Mouse (Mus musculus) heart, adult 9 months (tissue): ENCODE measurements around the gene Itgb3.
"Not testable (repeated sequence)": the region's sequence is repeated elsewhere in the genome, so short reads cannot be mapped to it uniquely, and the experiment has no call there.

Source experiments
- DNase-seq, 2 experiments: peaks; one replicate each; pipeline ENCODE4 v3.0.0; 2022; ENCODE audit warnings: low spot score in 2 of 2

Itgb3 gene

GRCm38 (mm10) chr11:104607491-104608245 is at the start of gene Itgb3:
Gene Itgb3 (plus strand): TSS chr11:104608000.
- DNase-seq = peak; percentile 61 to 66

- no peak for DNase-seq
These were observed 49.7 kb upstream of the Itgb3 start for GRCm38 (mm10) chr11:104558065-104558464.

GRCm38 (mm10) chr11:104558651-104559403 is 49.0 kb upstream of the Itgb3 start:
- DNase-seq = no peak

- DNase-seq = no peak
These were observed 46.8 kb upstream of the Itgb3 start for GRCm38 (mm10) chr11:104560971-104561370.

GRCm38 (mm10) chr11:104563496-104563895 is 44.3 kb upstream of the Itgb3 start:
- DNase-seq = no peak

- DNase-seq = no peak
These were observed 42.6 kb upstream of the Itgb3 start for GRCm38 (mm10) chr11:104565172-104565571.

GRCm38 (mm10) chr11:104566097-104566496 is 41.7 kb upstream of the Itgb3 start:
- no peak for DNase-seq

- no peak for DNase-seq
These were observed 41.0 kb upstream of the Itgb3 start for GRCm38 (mm10) chr11:104566796-104567195.

GRCm38 (mm10) chr11:104567736-104568135 is 40.1 kb upstream of the Itgb3 start:
- DNase-seq = no peak

GRCm38 (mm10) chr11:104568326-104568725 is 39.5 kb upstream of the Itgb3 start:
- no peak for DNase-seq

- not testable (repeated sequence) for DNase-seq
These were observed 37.3 kb upstream of the Itgb3 start for GRCm38 (mm10) chr11:104570515-104570914.

GRCm38 (mm10) chr11:104571373-104571772 is 36.4 kb upstream of the Itgb3 start:
- DNase-seq = peak in 1 of 2 experiments; percentile 40

- DNase-seq = no peak
These were observed 35.7 kb upstream of the Itgb3 start for GRCm38 (mm10) chr11:104572091-104572490.

GRCm38 (mm10) chr11:104572566-104572965 is 35.2 kb upstream of the Itgb3 start:
- DNase-seq = no peak

GRCm38 (mm10) chr11:104576772-104577612 is 30.8 kb upstream of the Itgb3 start:
- DNase-seq = no peak

GRCm38 (mm10) chr11:104578074-104578473 is 29.7 kb upstream of the Itgb3 start:
- DNase-seq = no peak

- DNase-seq = no peak
These were observed 28.7 kb upstream of the Itgb3 start for GRCm38 (mm10) chr11:104579084-104579483.

- no peak for DNase-seq
These were observed 28.2 kb upstream of the Itgb3 start for GRCm38 (mm10) chr11:104579575-104579974.

GRCm38 (mm10) chr11:104580091-104580490 is 27.7 kb upstream of the Itgb3 start:
- DNase-seq = no peak

- no peak for DNase-seq
These were observed 27.2 kb upstream of the Itgb3 start for GRCm38 (mm10) chr11:104580606-104581005.

- DNase-seq = no peak
These were observed 26.1 kb upstream of the Itgb3 start for GRCm38 (mm10) chr11:104581446-104582307.
